Mouse (Mus musculus): Measurements from ENCODE around the gene Lao1.

DNA sequence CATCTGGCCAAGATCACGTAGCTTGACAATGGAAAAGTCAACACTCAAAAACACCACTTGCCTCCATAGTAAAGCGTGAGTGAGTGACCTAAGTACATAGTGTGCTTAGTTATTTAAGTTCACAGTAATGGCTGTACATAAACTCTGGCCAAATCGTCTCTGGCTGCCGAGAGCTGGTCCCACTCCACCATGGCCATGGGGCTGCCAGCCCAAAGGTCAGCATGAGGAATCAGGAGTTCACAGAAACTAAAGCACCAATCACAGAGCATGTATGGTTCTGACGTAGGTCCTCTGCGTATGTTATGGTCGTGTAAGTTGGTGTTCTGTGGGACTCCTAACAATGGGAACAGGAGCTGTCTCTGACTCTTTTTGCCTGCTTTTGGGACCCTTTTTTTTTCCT, 2.6 kb upstream of the Lao1 start:
- TF ChIP-seq CTCF (IDR thresholded peaks at IDR 0.05; ENCODE audit: borderline replicate concordance, insufficient read depth, low read depth, low read length) (no peak), POLR2A (IDR thresholded peaks at IDR 0.05; ENCODE audit: borderline replicate concordance, insufficient read depth, low read length) (no peak)
